Mouse (Mus musculus): ENCODE data around the gene Cnksr2. TPM values are rescaled to one million over a fixed set of nuclear protein-coding genes. Genes with fewer than 3 reads are reported as not detected.
A peak's percentile ranks its signal among the peaks of the same experiment; 100 is the strongest.

The Cnksr2 gene
- polyA plus RNA-seq, 1 experiment from 2014 or later: 0.34 TPM

DNA sequence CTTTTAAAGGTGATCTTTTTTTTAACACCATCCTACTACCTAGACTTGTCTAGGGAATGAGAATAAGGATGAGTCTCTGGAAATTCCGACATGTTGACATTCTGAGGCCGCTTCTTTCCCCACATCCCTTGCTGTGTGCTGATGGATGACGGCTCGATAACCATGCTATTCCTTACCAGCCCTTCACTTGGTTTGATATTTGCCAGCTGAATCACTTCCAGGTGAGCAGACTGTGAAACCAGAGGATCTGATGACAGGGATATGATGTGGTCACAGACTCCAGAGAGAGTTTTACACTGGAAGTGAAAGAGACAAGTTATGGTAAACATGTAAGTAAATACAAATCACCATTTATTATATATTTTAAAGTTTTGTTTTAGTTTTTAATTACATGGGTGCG lies 98.0 kb downstream of the Cnksr2 start:
- DNase-seq (ENCODE audit: low spot score) (no peak), ATAC-seq (ENCODE audit: low FRiP score, low TSS enrichment) (no peak)
- Histone ChIP-seq H3K4me1 (replicated peaks; ENCODE audit: control insufficient read depth, insufficient read depth) (no peaks in the 10 kb centered on the region), H3K4me3 (ENCODE audit: low read depth, low read length) (no peak overlapping the region), H3K27ac (replicated peaks) (no peak overlapping the region), H3K9ac (ENCODE audit: low read length) (no peak overlapping the region), H3K9me3 (ENCODE audit: control insufficient read depth, low read length) (no peaks in the 10 kb centered on the region), H3K4me2 (replicated peaks; ENCODE audit: low read depth) (no peak overlapping the region), H3K36me3 (ENCODE audit: control insufficient read depth, insufficient read depth, low read length) (no peaks in the 10 kb centered on the region), H3K27me3 (ENCODE audit: control insufficient read depth, insufficient read depth, low read length) (no peaks in the 10 kb centered on the region)
- TF ChIP-seq CTCF (IDR thresholded peaks at IDR 0.05; ENCODE audit: low read depth): no peak
- no peak for TF ChIP-seq EP300 (optimal IDR thresholded peaks at IDR 0.05)
- WGBS: 81% methylated on average over 5 of the region's 5 CpGs

DNA sequence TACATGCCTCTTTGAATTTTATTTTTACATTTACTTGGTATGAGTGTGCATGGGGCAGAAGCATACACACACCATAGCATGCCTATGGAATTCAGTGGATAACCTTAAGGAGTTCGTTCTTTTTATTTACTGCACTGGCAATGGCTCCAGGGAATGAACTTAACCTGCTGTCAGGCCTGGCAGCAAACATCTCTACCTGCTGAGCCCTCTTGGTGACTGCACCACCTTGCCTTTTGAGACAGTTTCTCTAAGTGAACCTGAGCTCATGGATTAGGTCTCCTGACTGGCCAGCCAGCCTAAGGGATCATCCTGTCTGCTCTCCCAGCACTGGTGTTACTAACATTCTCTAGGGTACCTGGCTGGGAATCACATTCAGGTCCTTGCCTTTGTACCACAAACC lies 106.5 kb downstream of the Cnksr2 start:
- no peak for TF ChIP-seq CTCF (IDR thresholded peaks at IDR 0.05; ENCODE audit: low read depth)
- TF ChIP-seq EP300 (optimal IDR thresholded peaks at IDR 0.05): no peak
- H3K27me3 ChIP-seq (ENCODE audit: control insufficient read depth, insufficient read depth, low read length): no peaks in the 10 kb centered on the region
- H3K36me3 ChIP-seq (ENCODE audit: control insufficient read depth, insufficient read depth, low read length): no peaks in the 10 kb centered on the region
- DNase-seq (ENCODE audit: low spot score): no peak
- H3K4me1 ChIP-seq (replicated peaks; ENCODE audit: control insufficient read depth, insufficient read depth): no peaks in the 10 kb centered on the region
- ATAC-seq (ENCODE audit: low FRiP score, low TSS enrichment): no peak
- H3K4me3 ChIP-seq (ENCODE audit: low read depth, low read length): no peak overlapping the region
- H3K9ac ChIP-seq (ENCODE audit: low read length): no peak overlapping the region
- H3K27ac ChIP-seq (replicated peaks): no peak overlapping the region
- H3K4me2 ChIP-seq (replicated peaks; ENCODE audit: low read depth): no peak overlapping the region
- WGBS: 84% methylated on average over 1 of the region's 1 CpGs
- H3K9me3 ChIP-seq (ENCODE audit: control insufficient read depth, low read length): no peaks in the 10 kb centered on the region

DNA sequence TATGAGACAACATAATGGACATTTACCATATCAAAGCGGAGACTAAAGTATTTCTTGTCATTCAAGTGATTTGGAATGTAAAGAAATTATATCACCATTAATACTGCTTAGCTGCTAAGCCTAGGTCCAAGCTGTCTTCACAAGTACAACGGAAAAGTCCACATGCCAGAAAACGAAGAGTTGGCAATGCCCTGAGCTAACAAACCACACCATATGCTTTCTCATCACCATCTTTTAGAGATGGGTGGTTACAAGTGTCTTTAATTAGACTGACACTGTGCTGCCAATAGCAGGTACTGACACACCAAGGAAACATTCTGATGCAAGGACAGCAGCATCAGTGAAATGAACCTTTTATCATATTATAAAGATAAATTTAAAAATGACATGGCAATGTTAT lies 123.0 kb downstream of the Cnksr2 start:
- Histone ChIP-seq H3K27me3 (ENCODE audit: control insufficient read depth, insufficient read depth, low read length) (no peaks in the 10 kb centered on the region), H3K4me1 (replicated peaks; ENCODE audit: control insufficient read depth, insufficient read depth) (no peaks in the 10 kb centered on the region), H3K9me3 (ENCODE audit: control insufficient read depth, low read length) (no peaks in the 10 kb centered on the region), H3K9ac (ENCODE audit: low read length) (no peak overlapping the region), H3K27ac (replicated peaks) (no peak overlapping the region), H3K4me3 (ENCODE audit: low read depth, low read length) (no peak overlapping the region), H3K36me3 (ENCODE audit: control insufficient read depth, insufficient read depth, low read length) (no peaks in the 10 kb centered on the region), H3K4me2 (replicated peaks; ENCODE audit: low read depth) (no peak overlapping the region)
- WGBS: 78% methylated on average over 3 of the region's 3 CpGs
- no peak for TF ChIP-seq CTCF (IDR thresholded peaks at IDR 0.05; ENCODE audit: low read depth)
- no peak for TF ChIP-seq EP300 (optimal IDR thresholded peaks at IDR 0.05)
- DNase-seq (ENCODE audit: low spot score) (no peak), ATAC-seq (ENCODE audit: low FRiP score, low TSS enrichment) (no peak)

DNA sequence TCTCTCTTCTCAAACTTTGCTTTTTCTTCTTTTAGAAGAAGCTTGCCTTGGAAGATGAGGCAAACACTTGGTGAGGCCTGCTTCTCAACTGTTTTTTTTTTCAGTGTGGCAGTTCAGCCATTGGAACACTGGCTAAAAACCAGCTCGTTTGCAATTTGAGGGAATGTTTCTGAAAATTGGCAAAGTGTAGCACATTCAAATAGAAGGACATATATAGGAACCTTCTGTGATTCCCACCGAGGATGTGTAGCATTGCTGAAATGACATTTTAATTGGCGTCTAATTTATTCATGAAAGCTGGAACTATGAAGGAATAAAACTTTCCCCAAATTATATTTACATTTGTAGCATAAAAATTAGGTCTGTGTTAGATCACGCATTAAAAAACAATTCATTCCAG lies 213.1 kb downstream of the Cnksr2 start:
- Histone ChIP-seq H3K9ac (ENCODE audit: low read length) (no peak overlapping the region), H3K27me3 (ENCODE audit: control insufficient read depth, insufficient read depth, low read length) (no peaks in the 10 kb centered on the region), H3K36me3 (ENCODE audit: control insufficient read depth, insufficient read depth, low read length) (no peaks in the 10 kb centered on the region), H3K9me3 (ENCODE audit: control insufficient read depth, low read length) (no peaks in the 10 kb centered on the region), H3K4me2 (replicated peaks; ENCODE audit: low read depth) (no peak overlapping the region), H3K4me1 (replicated peaks; ENCODE audit: control insufficient read depth, insufficient read depth) (no peaks in the 10 kb centered on the region), H3K4me3 (ENCODE audit: low read depth, low read length) (no peak overlapping the region), H3K27ac (replicated peaks) (no peak overlapping the region)
- ATAC-seq (ENCODE audit: low FRiP score, low TSS enrichment) (no peak), DNase-seq (ENCODE audit: low spot score) (no peak)
- no peak for TF ChIP-seq CTCF (IDR thresholded peaks at IDR 0.05; ENCODE audit: low read depth)
- no peak for TF ChIP-seq EP300 (optimal IDR thresholded peaks at IDR 0.05)
- WGBS: 77% methylated on average over 4 of the region's 4 CpGs

DNA sequence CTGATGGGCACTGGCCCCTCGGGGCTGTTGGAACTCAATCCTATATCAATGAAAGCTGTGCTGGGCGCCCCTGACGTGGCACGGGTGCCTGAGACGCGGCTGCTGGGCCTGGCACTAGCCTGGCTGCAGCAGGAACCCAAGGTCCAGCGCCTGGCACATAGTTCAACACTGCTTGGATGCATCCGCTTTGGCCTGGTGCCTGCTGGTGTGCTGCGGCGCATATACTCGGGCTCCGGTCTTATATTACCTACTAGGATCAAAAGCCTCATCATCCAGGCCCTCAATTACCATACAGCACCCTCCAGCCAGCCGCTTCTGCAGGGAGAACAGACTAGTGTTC lies 224.2 kb downstream of the Cnksr2 start:
- no peaks in the 10 kb centered on the region for H3K9me3 ChIP-seq (ENCODE audit: control insufficient read depth, low read length)
- no peak overlapping the region for H3K27ac ChIP-seq (replicated peaks)
- no peaks in the 10 kb centered on the region for H3K4me1 ChIP-seq (replicated peaks; ENCODE audit: control insufficient read depth, insufficient read depth)
- no peaks in the 10 kb centered on the region for H3K36me3 ChIP-seq (ENCODE audit: control insufficient read depth, insufficient read depth, low read length)
- H3K9ac ChIP-seq (ENCODE audit: low read length): no peak overlapping the region
- ATAC-seq (ENCODE audit: low FRiP score, low TSS enrichment) (0 out of 2 replicates have a peak, but pooled peaks have one; percentile 15), DNase-seq (ENCODE audit: low spot score) (no peak)
- no peaks in the 10 kb centered on the region for H3K27me3 ChIP-seq (ENCODE audit: control insufficient read depth, insufficient read depth, low read length)
- no peak overlapping the region for H3K4me2 ChIP-seq (replicated peaks; ENCODE audit: low read depth)
- TF ChIP-seq EP300 (optimal IDR thresholded peaks at IDR 0.05) (no peak), CTCF (IDR thresholded peaks at IDR 0.05; ENCODE audit: low read depth) (no peak)
- 85% methylated on average over 13 of the region's 13 CpGs for WGBS
- H3K4me3 ChIP-seq (ENCODE audit: low read depth, low read length): no peak overlapping the region

DNA sequence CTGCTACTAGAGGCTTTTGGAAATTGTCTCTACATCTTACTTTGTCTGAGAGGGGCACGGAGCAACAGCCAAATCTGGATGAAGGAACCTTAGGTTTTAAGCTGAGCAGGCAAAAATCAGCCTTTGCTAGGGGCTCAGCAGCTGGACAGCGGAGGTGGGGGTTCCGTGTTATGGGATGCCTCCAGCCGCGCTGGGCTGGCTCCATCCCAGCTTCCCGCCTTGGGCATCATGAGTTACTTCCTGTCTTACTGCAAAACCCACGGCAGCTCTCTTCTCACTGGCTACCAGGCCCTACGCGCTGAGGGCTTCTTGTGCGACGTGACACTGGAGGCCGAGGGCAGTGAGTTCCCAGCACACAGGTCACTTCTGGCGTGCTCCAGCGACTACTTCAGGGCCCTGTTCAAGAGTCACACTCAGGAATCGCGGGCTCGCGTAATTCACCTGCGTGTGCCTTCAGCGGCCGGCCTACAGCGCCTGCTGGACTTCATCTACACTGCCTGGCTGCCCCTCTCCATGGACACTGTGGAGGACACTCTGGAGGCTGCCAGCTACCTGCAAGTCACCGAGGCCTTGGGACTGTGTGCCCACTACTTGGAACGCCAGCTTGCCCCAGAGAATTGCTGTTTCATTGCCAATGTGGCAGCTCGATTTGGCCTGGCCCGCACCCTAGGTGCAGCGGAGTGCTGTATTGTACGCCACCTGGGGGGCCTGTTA lies 224.7 kb downstream of the Cnksr2 start, which contains the start of gene Klhl34:
Gene Klhl34, plus strand, starts transcription at position 229 of the 714 bp plus-strand sequence.
- Histone ChIP-seq H3K9ac (ENCODE audit: low read length) (no peak within 1 kb of the TSS), H3K27me3 (ENCODE audit: control insufficient read depth, insufficient read depth, low read length) (no peaks in the 10 kb centered on the region), H3K4me2 (replicated peaks; ENCODE audit: low read depth) (peak within 1 kb of the TSS; percentile 45), H3K9me3 (ENCODE audit: control insufficient read depth, low read length) (no peaks in the 10 kb centered on the region), H3K4me3 (ENCODE audit: low read depth, low read length) (peak within 1 kb of the TSS; percentile 21), H3K27ac (replicated peaks) (no peak within 1 kb of the TSS), H3K4me1 (replicated peaks; ENCODE audit: control insufficient read depth, insufficient read depth) (no peaks in the 10 kb centered on the region), H3K36me3 (ENCODE audit: control insufficient read depth, insufficient read depth, low read length) (no peaks in the 10 kb centered on the region)
- ATAC-seq (ENCODE audit: low FRiP score, low TSS enrichment): no peak
- TF ChIP-seq CTCF (IDR thresholded peaks at IDR 0.05; ENCODE audit: low read depth): no peak
- no peak for TF ChIP-seq EP300 (optimal IDR thresholded peaks at IDR 0.05)
- WGBS: 54% methylated on average over 28 of the region's 28 CpGs
- peak; percentile 14 for DNase-seq (ENCODE audit: low spot score)

Data from stomach, postnatal 0 days (tissue).